Mouse (Mus musculus): Measurements from ENCODE around the gene Mef2c.
A peak's percentile ranks its signal among the peaks of the same experiment; 100 is the strongest.

Mef2c gene

DNA sequence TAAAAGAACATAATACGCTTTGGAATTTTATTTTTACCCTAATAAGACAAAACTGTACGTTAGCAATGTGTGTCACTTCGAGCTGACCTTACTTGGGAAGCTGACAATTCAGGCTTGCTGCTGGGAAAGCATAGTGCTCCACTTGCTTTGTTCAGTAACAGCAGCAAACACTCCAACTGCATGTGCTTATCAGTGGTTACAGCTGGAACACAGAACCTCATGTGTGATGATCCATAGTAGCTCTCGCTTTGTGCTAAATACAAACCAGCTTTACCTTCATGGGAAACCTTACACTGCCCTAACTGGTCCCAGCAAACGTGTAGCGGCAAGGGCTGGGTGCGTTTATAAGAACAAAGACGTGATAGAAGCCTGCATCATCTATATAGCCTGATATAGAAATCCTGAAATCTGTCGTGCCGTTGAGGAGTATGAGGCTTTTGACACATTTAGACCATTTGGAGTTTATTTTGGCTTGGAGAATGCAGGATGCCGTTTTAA, 65.0 kb downstream of the Mef2c start:
- DNase-seq (ENCODE audit: extremely low read depth, low read depth): no peak

DNA sequence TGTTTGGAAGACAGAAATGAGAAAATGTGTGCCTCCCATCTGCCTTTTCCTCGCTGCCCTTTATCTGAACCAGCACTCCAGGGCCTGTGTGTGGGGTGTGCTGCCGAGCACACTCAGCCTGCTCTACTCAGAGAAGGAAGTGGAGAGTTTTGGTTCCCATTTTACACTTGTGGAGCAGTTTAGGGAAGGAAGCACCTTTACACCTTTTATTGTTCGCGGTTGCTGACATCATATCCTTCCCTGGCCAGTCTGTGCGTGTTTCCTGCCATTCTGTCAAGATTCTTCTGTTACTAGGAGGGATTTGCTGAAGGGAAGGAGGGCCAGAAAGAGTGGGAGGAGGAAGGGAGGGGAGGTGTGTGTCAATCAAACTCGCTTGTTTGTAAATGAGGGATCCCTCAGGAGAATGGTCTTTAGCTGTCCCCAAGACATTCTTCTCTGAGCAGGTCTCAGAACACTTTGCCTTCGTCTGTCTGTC, 68.2 kb downstream of the Mef2c start:
- DNase-seq (ENCODE audit: extremely low read depth, low read depth): peak; percentile 71

DNA sequence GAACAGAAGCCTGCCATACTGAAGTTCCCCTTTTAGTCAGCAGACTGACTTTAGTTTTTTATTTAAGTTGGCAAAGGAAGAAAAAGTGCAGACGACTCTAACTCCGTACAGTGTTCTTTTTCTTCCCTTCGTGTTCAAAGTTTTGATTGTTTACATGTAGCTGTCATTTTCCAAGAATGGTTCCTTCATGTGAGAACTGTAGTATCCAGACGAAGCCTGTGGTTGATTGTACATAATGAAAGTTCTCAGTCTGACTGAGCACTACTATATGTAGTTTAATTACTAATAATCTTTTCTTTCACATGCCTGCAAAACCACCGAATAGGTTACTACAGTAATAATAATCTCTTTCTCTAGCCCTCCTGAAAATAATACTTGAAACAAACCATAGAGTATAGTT, 68.6 kb downstream of the Mef2c start:
- no peak for DNase-seq (ENCODE audit: extremely low read depth, low read depth)

DNA sequence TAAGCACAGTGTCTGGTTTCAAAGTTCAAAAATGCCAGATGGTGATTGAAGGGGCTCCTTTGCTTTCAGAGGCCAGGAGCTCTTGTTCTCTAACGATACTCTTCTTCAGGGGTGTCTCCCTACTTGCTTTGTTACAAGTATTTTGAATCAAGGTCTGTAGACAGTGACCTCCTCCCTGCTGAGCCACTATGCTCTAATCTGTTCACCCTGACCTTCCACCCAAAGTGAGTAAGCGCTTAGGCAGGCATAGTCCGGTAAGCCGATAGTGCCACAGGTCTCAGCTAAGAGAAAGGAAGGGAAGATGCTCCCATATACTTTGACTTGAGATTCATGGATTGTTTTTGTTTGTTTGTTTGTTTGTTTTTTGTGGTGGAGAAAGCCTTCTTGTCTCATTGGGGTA, 69.5 kb downstream of the Mef2c start:
- DNase-seq (ENCODE audit: extremely low read depth, low read depth): no peak

DNA sequence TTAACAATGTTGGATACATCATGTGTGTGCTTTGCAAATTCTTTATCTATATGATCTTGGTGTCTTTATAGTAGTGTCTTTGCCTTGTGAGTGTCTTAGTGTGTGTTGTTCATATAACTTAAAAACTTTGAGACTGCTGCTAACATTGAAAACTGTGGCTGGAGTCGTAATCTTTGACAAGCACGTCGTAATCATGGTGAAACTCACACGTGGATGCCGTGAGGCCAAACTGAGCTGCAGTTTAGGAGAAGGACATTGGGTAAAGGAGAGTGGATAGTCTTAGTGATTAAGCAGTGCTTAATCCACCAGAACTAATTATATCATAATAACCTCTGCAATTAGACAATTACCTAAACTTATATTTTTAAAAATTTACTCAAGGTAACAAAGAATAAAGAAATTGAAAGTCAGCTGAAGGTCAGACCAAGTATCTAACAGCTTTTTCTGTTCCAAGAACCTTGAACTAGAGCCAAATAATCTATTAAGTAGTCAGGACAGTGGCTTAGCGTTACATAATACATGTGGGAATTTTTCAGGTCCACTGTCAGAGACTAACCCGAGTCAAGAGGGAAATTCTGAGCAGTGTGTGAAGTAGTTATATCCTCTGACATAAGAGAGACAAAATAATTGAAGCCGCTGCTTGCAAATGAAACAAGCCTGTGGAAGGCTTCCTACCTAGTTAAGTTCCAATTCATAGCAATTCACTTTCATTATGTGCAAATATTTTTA, 70.2 kb downstream of the Mef2c start:
- no peak for DNase-seq (ENCODE audit: extremely low read depth, low read depth)

DNA sequence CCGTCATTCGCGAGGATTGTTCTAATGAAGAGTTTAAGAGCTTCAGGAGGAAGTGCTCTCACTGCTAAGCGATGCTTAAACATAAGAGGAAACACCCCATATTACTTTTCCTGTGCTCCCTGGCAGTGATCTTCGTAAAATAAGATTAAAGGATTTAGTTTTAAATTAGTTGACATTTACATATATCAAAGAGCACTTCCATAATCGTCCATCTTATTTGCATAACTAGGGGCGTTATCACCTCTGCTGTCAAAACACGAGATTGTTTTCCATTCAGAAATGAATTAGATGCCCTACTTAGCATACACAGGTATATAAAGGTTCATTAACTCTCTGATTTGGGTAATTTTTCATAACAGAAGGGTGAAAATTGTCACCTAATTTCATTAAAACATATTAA, 71.0 kb downstream of the Mef2c start:
- no peak for DNase-seq (ENCODE audit: extremely low read depth, low read depth)

DNA sequence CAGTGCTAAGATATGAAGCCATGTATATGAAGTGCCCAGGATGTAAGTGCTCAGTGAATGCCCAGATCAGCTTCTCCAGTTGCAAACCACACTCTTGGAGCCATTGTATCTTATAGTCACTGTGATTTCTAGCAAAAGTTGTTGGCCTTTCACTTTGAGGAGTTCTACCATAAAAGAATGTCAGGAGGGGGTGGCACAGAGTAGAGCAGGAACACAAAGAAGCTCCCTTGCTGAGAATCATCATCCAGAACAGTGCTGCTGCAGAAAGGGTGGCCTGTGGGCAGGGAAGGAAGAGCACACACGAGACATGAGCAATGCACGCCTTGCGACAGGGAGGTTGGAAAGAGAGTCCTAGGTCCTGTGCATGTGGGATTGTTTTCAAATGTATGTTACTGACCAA, 75.6 kb downstream of the Mef2c start:
- DNase-seq (ENCODE audit: extremely low read depth, low read depth): no peak

DNA sequence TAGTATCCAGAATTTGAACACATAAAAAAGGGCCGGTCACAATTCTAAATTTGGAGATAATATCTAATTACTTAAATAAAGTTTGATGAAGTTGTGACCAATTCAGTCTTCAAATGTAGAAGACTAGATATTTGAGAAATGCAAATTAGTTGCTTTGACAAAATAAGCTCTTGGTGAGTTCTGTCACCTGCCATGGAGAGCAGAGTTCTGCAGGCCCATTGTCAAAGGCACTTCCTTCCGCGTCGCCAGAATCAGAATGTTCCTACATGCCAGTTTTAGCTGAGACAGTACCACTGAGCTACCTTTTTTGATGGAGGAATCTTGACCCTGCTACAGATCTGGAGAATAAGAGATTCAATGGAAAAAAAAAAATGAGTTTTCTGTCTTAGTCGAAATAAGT, 77.0 kb downstream of the Mef2c start:
- DNase-seq (ENCODE audit: extremely low read depth, low read depth): no peak

DNA sequence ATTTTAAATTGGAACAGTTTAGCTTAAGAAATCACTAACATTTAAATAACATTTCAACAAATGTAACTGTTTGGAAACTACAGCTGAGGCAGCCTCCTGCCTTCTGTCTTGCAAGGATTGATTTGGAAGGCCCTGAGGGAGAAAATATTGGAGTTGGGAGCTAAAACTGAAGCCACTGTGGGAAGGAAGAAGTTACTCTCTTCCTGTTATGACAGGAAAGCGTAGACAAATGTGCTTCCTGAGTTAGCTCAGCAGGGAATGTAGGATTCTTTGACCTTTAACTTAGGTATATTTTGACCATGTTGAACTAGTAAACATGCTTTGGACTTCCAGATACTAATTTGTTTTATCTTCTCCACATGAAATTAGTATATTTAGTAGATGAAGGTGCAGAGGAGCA, 78.7 kb downstream of the Mef2c start:
- DNase-seq (ENCODE audit: extremely low read depth, low read depth): no peak

DNA sequence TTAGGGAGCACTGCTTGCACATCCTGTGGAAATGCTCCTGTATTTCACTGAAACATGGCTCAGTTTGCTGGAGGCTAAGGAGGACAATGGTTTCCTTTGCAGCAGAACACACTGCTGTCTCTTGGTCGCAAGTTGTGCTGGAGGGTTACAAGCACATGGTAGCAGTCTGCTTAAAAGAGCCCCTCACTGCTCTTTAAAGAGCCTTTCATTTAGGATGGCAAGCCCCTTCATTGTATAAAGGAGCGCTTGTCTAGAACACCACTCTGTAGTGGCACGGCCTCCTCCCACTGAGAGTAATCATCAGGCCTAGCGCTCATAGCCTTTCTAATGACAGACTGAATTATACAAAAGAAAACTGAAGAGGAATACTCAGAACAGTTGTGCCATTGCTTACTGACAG, 80.0 kb downstream of the Mef2c start:
- no peak for DNase-seq (ENCODE audit: extremely low read depth, low read depth)

DNA sequence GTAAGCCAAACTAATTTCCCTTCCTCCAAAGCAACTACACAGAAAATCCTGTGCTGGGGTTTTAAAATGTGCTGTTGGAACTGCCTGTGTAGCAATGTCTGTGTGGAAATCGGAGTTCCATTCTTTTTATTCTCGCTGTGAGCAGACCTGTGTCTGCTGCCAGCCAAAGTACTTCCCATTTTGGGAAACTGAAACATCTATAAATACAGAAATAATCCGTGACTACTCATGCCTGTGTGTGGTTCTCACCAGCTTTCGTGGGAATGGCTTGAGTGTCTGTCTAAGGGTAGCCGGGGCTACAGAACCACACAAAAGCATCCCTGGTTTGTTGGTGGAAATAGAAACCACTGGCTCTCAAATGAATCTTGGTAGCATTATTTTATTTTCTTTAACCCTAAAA, 81.5 kb downstream of the Mef2c start:
- DNase-seq (ENCODE audit: extremely low read depth, low read depth): no peak

DNA sequence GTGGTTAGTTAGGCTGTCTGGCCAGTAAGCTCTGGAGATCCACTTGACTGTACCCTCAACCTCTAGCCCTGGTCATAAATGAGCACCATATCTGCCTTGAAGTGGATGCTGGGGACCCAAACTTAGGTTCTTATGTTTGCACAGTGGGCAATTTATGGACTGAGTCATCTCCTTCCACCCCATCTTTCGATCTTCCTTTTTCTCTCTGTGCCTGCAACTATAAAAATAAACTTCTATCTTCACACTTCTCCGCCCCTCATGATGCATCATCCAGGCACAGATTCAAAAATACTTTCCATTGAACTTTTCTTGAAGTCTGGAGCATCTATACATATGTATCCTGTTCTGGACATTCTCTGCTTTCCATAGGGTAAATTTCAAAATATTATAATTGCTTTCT, 84.4 kb downstream of the Mef2c start:
- no peak for DNase-seq (ENCODE audit: extremely low read depth, low read depth)

DNA sequence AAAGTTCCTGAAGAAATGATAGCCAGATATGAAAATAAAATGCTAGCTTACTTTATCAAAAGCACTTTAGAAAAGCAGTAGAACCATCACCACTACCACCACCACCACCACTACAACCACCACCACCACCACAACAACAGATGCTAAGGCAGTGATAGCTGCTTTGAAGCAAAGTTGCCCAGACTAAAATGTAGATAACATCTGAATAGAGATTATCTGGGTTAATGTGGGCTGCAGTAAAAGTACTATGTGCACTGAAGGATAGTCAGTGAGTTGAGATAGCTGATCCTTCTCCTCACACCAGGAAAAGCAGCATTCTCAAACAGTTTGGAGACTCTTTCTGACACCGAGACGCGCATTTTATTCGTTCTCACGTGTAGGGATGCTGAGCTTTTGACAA, 87.1 kb downstream of the Mef2c start:
- no peak for DNase-seq (ENCODE audit: extremely low read depth, low read depth)

DNA sequence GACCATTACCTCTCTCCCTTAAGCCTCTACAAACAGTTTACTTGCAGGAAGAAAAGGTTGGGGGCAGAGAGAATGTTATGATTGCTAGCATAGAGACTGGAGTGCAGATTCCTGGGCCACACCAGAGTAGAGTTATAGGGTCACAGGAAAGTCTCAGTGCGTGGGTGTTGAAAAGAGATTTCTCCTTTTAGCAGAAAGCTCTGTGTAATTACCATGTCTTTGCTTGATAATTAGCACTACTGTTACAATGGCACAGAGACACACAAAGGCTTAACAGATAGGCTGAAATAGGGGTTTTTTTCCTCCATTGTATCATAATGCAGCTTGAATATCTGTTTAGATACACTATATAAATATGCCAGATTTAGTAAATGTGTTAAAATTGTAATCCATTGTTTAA, 91.6 kb downstream of the Mef2c start:
- no peak for DNase-seq (ENCODE audit: extremely low read depth, low read depth)

DNA sequence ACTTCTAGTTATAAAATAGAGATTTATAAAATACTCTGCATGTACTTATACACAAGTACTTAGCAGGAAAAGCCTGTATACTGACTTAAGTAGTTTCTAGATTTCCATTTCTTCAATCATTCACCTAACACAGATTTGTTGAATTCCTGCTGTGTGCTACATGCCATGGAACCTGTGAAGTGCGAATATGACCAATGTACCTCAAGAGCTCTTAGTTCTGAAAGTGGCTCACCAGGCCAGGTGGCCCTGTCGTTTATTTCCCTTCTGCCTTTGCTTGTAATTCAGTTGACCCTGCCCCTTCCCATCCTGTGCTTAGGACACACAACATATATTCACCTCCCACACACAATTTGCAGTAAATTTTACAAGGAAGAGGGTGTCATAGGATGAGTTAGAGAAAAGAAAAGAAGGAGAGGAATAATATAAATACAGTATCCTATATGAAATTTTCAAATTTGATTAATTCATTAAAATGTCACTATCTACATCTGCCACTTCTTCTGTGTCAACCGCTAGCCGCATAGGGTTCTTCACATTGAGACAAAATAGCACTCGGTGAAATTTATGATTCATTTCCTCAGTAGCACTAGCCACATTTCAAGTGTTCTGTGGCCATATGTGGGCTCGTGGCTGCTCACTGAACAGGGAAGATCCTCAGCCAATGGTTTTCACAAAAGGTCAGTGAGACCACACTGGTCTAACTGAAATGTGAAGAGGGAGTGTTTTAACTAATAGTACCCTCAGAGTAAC, 93.3 kb downstream of the Mef2c start:
- no peak for DNase-seq (ENCODE audit: extremely low read depth, low read depth)

DNA sequence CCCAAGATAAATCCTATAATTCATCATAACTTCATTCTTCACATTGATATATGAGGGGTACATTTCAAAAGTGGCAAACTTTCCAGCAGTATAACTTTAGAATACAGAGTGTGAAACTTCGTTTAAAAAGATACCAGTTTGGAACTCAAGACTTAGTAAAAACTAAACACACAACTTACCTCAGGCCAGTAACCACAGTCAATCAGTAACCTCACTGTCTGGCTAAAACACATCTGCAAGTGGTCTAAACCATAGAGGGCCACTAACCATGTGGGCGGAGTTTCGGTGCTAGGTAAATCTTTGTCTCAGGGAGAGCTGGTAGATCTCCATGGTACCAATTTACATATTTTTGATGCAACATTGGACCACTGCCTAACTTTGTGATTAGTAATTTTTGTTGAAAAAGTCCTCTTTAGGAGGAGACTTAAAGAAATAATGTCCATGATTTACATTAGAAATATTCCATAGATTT, 93.9 kb downstream of the Mef2c start:
- no peak for DNase-seq (ENCODE audit: extremely low read depth, low read depth)

DNA sequence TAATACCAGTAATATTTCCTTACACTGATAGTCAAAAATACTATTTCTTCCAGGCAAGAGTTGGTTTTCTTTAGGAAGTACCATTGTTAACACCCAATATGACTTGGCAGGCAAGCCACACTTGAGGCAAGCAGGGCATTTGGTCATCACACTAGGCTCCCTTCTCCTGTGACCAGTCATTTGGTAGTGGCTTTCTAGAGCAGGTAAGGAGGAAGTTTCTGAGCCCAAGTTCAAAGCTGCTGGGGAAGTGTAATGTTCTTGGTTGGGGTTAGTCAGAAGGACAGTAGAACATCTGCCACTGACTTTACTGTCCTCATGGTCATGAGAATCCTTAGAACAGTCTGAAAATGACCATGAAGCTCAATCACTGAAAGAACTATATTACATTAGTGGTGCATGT, 96.5 kb downstream of the Mef2c start:
- no peak for DNase-seq (ENCODE audit: extremely low read depth, low read depth)

DNA sequence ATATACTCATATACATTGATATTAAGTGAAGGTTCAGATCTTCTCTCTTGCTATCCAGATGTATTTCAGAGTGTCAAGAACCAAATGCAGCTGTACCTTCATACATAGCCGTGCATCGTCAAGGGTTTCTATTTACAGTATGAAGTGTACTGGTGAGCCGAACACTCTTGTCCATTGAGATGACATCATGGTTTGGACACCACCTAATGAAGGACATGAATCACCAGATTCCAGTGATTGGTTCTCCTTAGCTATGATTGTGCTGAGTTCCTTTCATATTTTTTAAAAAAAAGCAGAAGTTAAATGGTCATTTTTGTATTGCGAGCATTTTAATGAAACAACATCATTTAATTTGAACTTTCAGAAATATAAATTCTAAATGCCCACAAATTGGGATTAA, 97.9 kb downstream of the Mef2c start:
- no peak for DNase-seq (ENCODE audit: extremely low read depth, low read depth)

DNA sequence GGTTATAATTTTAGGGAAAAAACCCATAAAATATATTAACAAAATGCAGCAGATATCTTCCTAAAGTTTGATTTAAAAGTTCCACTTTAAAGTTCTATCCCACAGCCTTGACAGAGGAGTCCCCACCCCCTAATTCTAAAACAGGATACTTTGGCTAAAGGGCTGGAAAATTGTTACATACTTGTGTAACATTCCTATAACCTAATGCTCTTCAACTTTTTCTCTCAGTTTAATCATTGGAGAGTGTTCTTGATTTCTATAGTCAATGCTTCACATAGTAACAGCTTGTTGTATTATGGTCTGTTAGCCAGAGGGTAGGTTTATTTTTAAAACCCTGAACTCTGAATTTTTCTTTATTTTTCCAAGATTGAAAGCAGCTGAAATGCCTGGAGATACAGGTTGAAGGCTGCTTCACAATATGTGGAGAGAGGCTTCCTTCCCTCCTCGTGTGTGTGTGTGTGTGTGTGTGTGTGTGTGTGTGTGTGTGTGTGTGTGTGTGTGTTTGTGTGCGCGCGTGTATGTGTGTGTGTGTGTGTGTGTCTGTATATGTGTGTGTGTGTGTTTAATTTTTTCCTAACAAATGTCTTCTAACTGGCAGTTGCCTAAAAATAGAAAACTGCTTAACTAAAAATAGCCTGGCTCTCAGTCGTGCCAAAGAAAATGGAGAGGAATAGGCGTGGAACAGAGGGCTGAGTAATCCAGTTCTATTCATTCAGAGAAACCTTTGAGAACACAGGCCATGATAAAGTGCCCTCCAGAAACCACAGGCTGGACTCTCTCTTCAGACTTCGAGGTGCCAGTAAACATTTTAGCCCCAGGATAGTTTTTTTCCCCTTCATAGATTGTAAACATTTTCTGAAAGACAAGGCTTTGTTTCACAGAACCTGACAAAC, 99.8 kb downstream of the Mef2c start:
- DNase-seq (ENCODE audit: extremely low read depth, low read depth): no peak

DNA sequence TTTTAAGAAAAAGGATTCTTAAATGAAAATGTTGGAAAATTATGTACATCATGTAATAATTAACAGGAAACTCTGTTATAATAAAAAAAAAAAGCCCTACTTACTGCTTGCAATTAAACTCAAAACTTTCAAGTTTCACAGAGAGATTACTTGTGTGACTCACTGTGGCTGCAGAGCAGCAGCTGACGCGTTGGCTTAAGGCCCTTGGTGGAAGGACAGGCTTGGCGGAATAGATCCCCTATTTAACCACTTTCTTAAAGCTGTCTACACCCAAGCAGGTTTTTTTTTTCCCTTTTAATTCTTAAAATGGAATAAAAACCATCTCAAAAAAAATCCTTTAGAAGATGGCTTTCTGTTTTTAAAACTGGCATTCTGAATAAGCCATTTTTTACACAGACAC, 100.5 kb downstream of the Mef2c start:
- no peak for DNase-seq (ENCODE audit: extremely low read depth, low read depth)

DNA sequence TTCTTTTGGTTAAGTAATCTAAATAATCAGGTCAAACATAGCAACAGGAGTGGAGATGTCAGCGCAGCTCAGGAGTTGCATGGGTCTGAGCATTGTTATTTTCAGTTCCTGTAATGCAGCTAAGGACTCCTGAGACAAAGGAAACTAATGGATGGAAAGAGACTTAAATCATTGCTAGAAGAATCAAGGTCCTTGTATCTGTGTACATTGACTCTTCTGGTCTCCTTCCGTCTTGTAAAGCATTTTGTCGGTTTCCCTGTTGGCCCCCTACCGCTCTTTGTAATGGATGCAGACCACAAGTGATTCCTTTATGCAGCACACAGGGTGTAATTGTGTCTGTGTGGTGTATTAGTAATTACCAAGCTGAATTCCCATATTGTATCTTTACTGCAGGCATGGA, 101.0 kb downstream of the Mef2c start:
- no peak for DNase-seq (ENCODE audit: extremely low read depth, low read depth)

Data from MEL-GATA-1-ER (cell line).